Mouse (Mus musculus): ENCODE measurements around the gene Spon1.

DNA sequence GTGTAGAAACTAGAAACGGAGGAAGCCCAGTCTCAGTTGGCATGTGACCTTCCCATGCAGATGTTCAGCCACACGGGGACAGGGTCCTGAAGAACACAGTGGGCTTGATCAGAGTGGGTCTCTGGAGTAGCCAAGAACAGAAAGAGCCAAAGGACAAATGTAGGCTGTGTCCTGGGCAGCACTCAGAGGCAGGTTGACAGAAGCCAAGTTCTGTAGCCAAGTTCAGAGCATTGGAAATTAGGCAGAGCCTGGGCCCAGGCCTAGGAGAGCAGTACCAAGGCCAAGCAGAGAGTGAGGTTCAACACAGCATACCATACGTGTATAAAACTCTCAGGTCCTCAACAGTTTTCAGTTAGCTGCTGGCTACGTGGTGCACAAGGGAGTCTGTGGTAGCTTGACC is 153.7 kb downstream of the Spon1 start:
- TF ChIP-seq POLR2A (IDR thresholded peaks at IDR 0.05; ENCODE audit: low read depth, low read length) = no peak
- no peak for TF ChIP-seq CTCF (conservative IDR thresholded peaks at IDR 0.05; ENCODE audit: insufficient read depth, insufficient read length, low read depth, low read length)

All from kidney, adult 2 months (tissue).